Mouse (Mus musculus): ENCODE measurements around the gene Sik2. TPM values are rescaled to one million over a fixed set of nuclear protein-coding genes. Genes with fewer than 3 reads are reported as not detected.

Sik2 gene
- total RNA-seq, 1 experiment = 10.0 TPM

DNA sequence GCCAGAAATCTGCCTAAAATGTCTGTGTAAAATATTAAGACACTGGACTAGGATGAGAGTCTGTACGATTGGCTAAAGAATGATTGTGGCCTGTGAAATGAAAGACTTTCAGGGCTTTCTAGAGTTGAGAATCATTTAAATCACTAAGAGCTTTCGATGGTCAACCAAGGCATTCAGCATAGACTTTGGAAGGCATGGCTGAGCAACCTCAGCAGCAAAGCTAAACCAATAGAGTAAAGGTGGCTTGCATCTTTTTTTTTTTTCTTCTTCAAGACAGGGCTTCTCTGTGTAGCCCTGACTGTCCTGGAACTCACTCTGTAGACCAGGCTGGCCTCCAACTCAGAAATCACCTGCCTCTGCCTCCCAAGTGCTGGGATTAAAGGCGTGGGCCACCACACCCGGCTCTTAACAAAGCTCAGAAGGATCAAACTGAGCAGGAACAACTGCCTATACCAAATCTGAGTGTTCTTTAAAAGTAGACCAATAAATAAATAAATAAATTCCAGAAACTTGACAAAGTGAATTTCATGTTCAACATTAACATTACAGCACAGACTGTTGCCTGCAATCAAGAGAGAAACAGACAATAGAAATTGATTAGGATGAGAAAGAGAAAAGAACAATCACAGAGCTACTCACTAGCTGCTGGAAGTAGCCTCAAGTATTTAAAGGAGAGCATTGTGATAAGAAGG, 27.2 kb downstream of the Sik2 start:
- no peak overlapping the region for H3K4me3 ChIP-seq (ENCODE audit: insufficient read depth in 1 of 2, low read depth in 1 of 2, low read length in 2 of 2, poor library complexity in 1 of 2, severe bottlenecking in 1 of 2)
- no peak for DNase-seq (ENCODE audit: low read depth, low spot score)
- TF ChIP-seq MAFK (IDR thresholded peaks at IDR 0.05; ENCODE audit: insufficient read depth, low read depth, low read length) = no peak
- TF ChIP-seq ZNF384 (IDR thresholded peaks at IDR 0.05; ENCODE audit: low read depth, low read length) = peak; percentile 76
- TF ChIP-seq CHD2 (IDR thresholded peaks at IDR 0.05; ENCODE audit: low read depth, low read length) = 0 out of 2 replicates have a peak, but pooled peaks have one; percentile 14
- peaks cover 6 to 10% of the 10 kb centered on the region in 2 experiments for H3K4me1 ChIP-seq (ENCODE audit: control insufficient read depth in 2 of 2, insufficient read depth in 2 of 2, low read length in 2 of 2, poor library complexity in 1 of 2)
- no peak overlapping the region; the same call in 1 of the 2 replicates for H3K27ac ChIP-seq (ENCODE audit: insufficient read depth, low read depth, low read length, poor library complexity, severe bottlenecking)
- in situ Hi-C loops (cut with MboI; ENCODE audit: low sequenced_read_pairs in 2 of 2, unreplicated experiment in 2 of 2) = no loop called here
- H3K36me3 ChIP-seq (ENCODE audit: control insufficient read depth, insufficient read depth, low read length, poor library complexity, severe bottlenecking) = no peaks in the 10 kb centered on the region
- no peaks in the 10 kb centered on the region for H3K9me3 ChIP-seq (ENCODE audit: control insufficient read depth, insufficient read depth, low read depth, low read length)
- H3K9ac ChIP-seq (ENCODE audit: insufficient read depth, low read depth, low read length, poor library complexity, severe bottlenecking) = no peak overlapping the region

DNA sequence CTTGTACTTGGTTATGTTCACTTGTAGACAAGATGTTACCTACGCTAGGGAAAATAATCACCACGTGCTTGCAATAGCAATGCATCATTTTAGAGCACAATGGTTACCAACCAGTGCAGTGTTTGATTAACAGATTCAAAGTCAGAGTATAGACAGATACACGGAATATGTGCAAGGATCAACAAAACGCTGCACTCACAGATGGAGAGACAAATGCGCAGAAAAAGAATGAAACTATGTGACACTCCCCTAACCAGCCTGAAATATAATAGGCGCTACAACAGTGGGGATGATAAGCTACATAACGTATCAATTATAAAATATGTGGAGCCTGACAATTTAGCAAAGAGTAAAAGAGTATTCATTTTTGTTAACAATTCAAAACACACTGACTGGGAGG, 34.2 kb downstream of the Sik2 start:
- in situ Hi-C loops (cut with MboI; ENCODE audit: low sequenced_read_pairs in 2 of 2, unreplicated experiment in 2 of 2) = no loop called here
- DNase-seq (ENCODE audit: low read depth, low spot score) = no peak
- no peak overlapping the region for H3K9ac ChIP-seq (ENCODE audit: insufficient read depth, low read depth, low read length, poor library complexity, severe bottlenecking)
- H3K27ac ChIP-seq (ENCODE audit: insufficient read depth, low read depth, low read length, poor library complexity, severe bottlenecking) = no peak overlapping the region
- no peak overlapping the region for H3K4me3 ChIP-seq (ENCODE audit: insufficient read depth in 1 of 2, low read depth in 1 of 2, low read length in 2 of 2, poor library complexity in 1 of 2, severe bottlenecking in 1 of 2)
- no peaks in the 10 kb centered on the region for H3K9me3 ChIP-seq (ENCODE audit: control insufficient read depth, insufficient read depth, low read depth, low read length)
- no peaks in the 10 kb centered on the region for H3K4me1 ChIP-seq (ENCODE audit: control insufficient read depth in 2 of 2, insufficient read depth in 2 of 2, low read length in 2 of 2, poor library complexity in 1 of 2)
- TF ChIP-seq ZNF384 (IDR thresholded peaks at IDR 0.05; ENCODE audit: low read depth, low read length) (no peak), HCFC1 (IDR thresholded peaks at IDR 0.05; ENCODE audit: borderline replicate concordance, insufficient read depth, low read length) (no peak), MAFK (IDR thresholded peaks at IDR 0.05; ENCODE audit: insufficient read depth, low read depth, low read length) (no peak), ZC3H11A (IDR thresholded peaks at IDR 0.05; ENCODE audit: borderline replicate concordance, low read depth, low read length) (no peak), CHD2 (IDR thresholded peaks at IDR 0.05; ENCODE audit: low read depth, low read length) (no peak)
- no peaks in the 10 kb centered on the region for H3K36me3 ChIP-seq (ENCODE audit: control insufficient read depth, insufficient read depth, low read length, poor library complexity, severe bottlenecking)

DNA sequence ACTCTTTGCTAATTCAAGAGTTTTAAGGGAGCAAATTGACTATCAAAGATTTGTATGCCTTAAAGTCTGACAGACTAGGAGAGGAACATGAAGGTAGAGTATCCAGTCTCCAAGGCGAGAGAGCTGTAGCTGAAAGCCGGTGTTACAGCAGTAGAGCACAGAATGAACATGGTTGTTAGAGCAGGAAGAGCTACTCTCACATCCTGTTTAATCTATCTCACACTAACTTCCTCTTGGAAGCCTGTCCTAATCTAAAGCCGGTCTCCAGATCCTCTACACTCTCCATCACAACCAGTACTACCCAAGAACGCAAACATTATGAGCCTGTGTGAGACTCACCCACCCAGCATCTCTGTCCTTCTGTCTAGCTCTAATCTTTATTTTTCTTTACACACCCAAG, 38.5 kb downstream of the Sik2 start:
- Histone ChIP-seq H3K9ac (ENCODE audit: insufficient read depth, low read depth, low read length, poor library complexity, severe bottlenecking) (no peak overlapping the region), H3K27ac (ENCODE audit: insufficient read depth, low read depth, low read length, poor library complexity, severe bottlenecking) (no peak overlapping the region), H3K36me3 (ENCODE audit: control insufficient read depth, insufficient read depth, low read length, poor library complexity, severe bottlenecking) (no peaks in the 10 kb centered on the region), H3K4me1 (ENCODE audit: control insufficient read depth in 2 of 2, insufficient read depth in 2 of 2, low read length in 2 of 2, poor library complexity in 1 of 2) (no peaks in the 10 kb centered on the region; a peak in 1 of 4 replicates), H3K4me3 (ENCODE audit: insufficient read depth in 1 of 2, low read depth in 1 of 2, low read length in 2 of 2, poor library complexity in 1 of 2, severe bottlenecking in 1 of 2) (no peak overlapping the region), H3K9me3 (ENCODE audit: control insufficient read depth, insufficient read depth, low read depth, low read length) (no peaks in the 10 kb centered on the region)
- in situ Hi-C loops (cut with MboI; ENCODE audit: low sequenced_read_pairs in 2 of 2, unreplicated experiment in 2 of 2) = no loop called here
- DNase-seq (ENCODE audit: low read depth, low spot score) = no peak
- TF ChIP-seq ZNF384 (IDR thresholded peaks at IDR 0.05; ENCODE audit: low read depth, low read length) = no peak
- no peak for TF ChIP-seq HCFC1 (IDR thresholded peaks at IDR 0.05; ENCODE audit: borderline replicate concordance, insufficient read depth, low read length)
- TF ChIP-seq ZC3H11A (IDR thresholded peaks at IDR 0.05; ENCODE audit: borderline replicate concordance, low read depth, low read length) = no peak
- no peak for TF ChIP-seq MAFK (IDR thresholded peaks at IDR 0.05; ENCODE audit: insufficient read depth, low read depth, low read length)
- no peak for TF ChIP-seq CHD2 (IDR thresholded peaks at IDR 0.05; ENCODE audit: low read depth, low read length)

DNA sequence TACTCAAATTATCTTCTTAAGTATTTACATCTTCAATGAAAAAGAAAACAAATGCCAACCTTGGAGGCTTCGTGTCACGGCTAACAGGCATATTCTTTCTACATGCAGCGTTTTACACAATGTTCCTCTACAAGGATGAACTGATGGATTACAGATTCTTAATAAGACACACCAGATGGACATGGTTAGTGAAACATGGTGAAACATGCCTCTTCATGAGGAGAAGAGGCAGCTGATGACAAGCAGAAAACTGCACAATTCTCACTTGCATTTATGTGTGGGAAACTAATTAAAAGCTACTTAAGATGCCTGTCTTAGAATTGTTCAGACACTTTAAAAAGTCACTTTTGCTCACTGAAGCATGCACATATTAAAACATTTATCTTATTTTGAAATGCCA, 39.6 kb downstream of the Sik2 start:
- H3K4me1 ChIP-seq (ENCODE audit: control insufficient read depth in 2 of 2, insufficient read depth in 2 of 2, low read length in 2 of 2, poor library complexity in 1 of 2) = no peaks in the 10 kb centered on the region; a peak in 1 of 4 replicates
- H3K9ac ChIP-seq (ENCODE audit: insufficient read depth, low read depth, low read length, poor library complexity, severe bottlenecking) = no peak overlapping the region
- DNase-seq (ENCODE audit: low read depth, low spot score) = no peak
- no peak overlapping the region for H3K27ac ChIP-seq (ENCODE audit: insufficient read depth, low read depth, low read length, poor library complexity, severe bottlenecking)
- H3K36me3 ChIP-seq (ENCODE audit: control insufficient read depth, insufficient read depth, low read length, poor library complexity, severe bottlenecking) = no peaks in the 10 kb centered on the region
- no peak overlapping the region for H3K4me3 ChIP-seq (ENCODE audit: insufficient read depth in 1 of 2, low read depth in 1 of 2, low read length in 2 of 2, poor library complexity in 1 of 2, severe bottlenecking in 1 of 2)
- TF ChIP-seq CHD2 (IDR thresholded peaks at IDR 0.05; ENCODE audit: low read depth, low read length) = no peak
- no peak for TF ChIP-seq MAFK (IDR thresholded peaks at IDR 0.05; ENCODE audit: insufficient read depth, low read depth, low read length)
- no peak for TF ChIP-seq ZC3H11A (IDR thresholded peaks at IDR 0.05; ENCODE audit: borderline replicate concordance, low read depth, low read length)
- TF ChIP-seq ZNF384 (IDR thresholded peaks at IDR 0.05; ENCODE audit: low read depth, low read length) = no peak
- no peak for TF ChIP-seq HCFC1 (IDR thresholded peaks at IDR 0.05; ENCODE audit: borderline replicate concordance, insufficient read depth, low read length)
- H3K9me3 ChIP-seq (ENCODE audit: control insufficient read depth, insufficient read depth, low read depth, low read length) = no peaks in the 10 kb centered on the region
- in situ Hi-C loops (cut with MboI; ENCODE audit: low sequenced_read_pairs in 2 of 2, unreplicated experiment in 2 of 2) = no loop called here

All from ES-E14 (cell line).